In genomic region chr11:69995391-69995960, GRCm38 (mm10) we compare ENCODE assay signal across 8 mouse cellular contexts. TPM values are rescaled to one million over a fixed set of nuclear protein-coding genes. Genes with fewer than 3 reads are reported as not detected.
DNase-seq lines count a peak whose midpoint lies in the region; ATAC-seq and TF ChIP-seq lines count a peak whose summit lies in the region.

Gene Phf23 (plus strand): TSS chr11:69995777.

- H3K4me1 ChIP-seq in heart, embryonic 12.5 days (replicated peaks) = peaks cover 33% of the 10 kb centered on the region
- peaks cover 7% of the 10 kb centered on the region for H3K4me1 ChIP-seq in kidney, postnatal 0 days (replicated peaks; ENCODE audit: insufficient read depth, low read length)
- H3K4me1 ChIP-seq in liver, embryonic 11.5 days (replicated peaks; ENCODE audit: control insufficient read depth, insufficient read depth, low read length) = peaks cover 26% of the 10 kb centered on the region
- peaks cover 15% of the 10 kb centered on the region for H3K4me1 ChIP-seq in stomach, embryonic 14.5 days (ENCODE audit: control insufficient read depth, insufficient read depth, low read length)

- WGBS in heart, embryonic 12.5 days = under 1% methylated on average over 36 of the region's 36 CpGs
- WGBS in kidney, postnatal 0 days = 1% methylated on average over 36 of the region's 36 CpGs
- WGBS in liver, embryonic 11.5 days = under 1% methylated on average over 36 of the region's 36 CpGs
- WGBS in stomach, embryonic 14.5 days = 1% methylated on average over 35 of the region's 36 CpGs

- peak within 1 kb of the TSS; percentile 69 for H3K4me2 ChIP-seq in heart, embryonic 12.5 days
- peak within 1 kb of the TSS; percentile 60 for H3K4me2 ChIP-seq in kidney, postnatal 0 days (ENCODE audit: low read length)
- peak within 1 kb of the TSS; percentile 75 for H3K4me2 ChIP-seq in liver, embryonic 11.5 days
- peak within 1 kb of the TSS; percentile 46 for H3K4me2 ChIP-seq in stomach, embryonic 14.5 days (replicated peaks; ENCODE audit: low read depth, low read length)

- H3K27ac ChIP-seq in heart, embryonic 12.5 days (ENCODE audit: poor library complexity, severe bottlenecking) = peak within 1 kb of the TSS; percentile 99
- peak within 1 kb of the TSS; percentile 98 for H3K27ac ChIP-seq in kidney, postnatal 0 days
- H3K27ac ChIP-seq in liver, embryonic 11.5 days (ENCODE audit: low read depth, low read length) = peak within 1 kb of the TSS; percentile 99
- H3K27ac ChIP-seq in stomach, embryonic 14.5 days (ENCODE audit: low read length) = peak within 1 kb of the TSS; percentile 99

- no peaks in the 10 kb centered on the region for H3K9me3 ChIP-seq in heart, embryonic 12.5 days (replicated peaks)
- no peaks in the 10 kb centered on the region for H3K9me3 ChIP-seq in kidney, postnatal 0 days (replicated peaks; ENCODE audit: low read length)
- no peaks in the 10 kb centered on the region for H3K9me3 ChIP-seq in liver, embryonic 11.5 days (ENCODE audit: control insufficient read depth, low read length)
- no peaks in the 10 kb centered on the region for H3K9me3 ChIP-seq in stomach, embryonic 14.5 days (ENCODE audit: control insufficient read depth, low read depth, low read length)

- peak; percentile 99 for DNase-seq in CD4-positive helper T cell, adult 2 months (ENCODE audit: low read depth, low spot score)
- peak; percentile 98 for DNase-seq in brain, embryonic 18.5 days (ENCODE audit: low read depth, low spot score)
- peak; percentile 100 for DNase-seq in kidney, postnatal 0 days (ENCODE audit: low spot score)
- DNase-seq in liver, embryonic 11.5 days (ENCODE audit: low spot score) = peak; percentile 98
- DNase-seq in naive thymus-derived CD4-positive, alpha-beta T cell, adult 2 months (ENCODE audit: low read depth) = peak; percentile 98

- peak within 1 kb of the TSS; percentile 100 for H3K9ac ChIP-seq in heart, embryonic 12.5 days
- H3K9ac ChIP-seq in kidney, postnatal 0 days (ENCODE audit: low read depth, low read length) = peak within 1 kb of the TSS; percentile 85
- peak within 1 kb of the TSS; percentile 99 for H3K9ac ChIP-seq in liver, embryonic 11.5 days (ENCODE audit: low read depth, low read length)
- H3K9ac ChIP-seq in stomach, embryonic 14.5 days (replicated peaks; ENCODE audit: low read depth, low read length) = peak within 1 kb of the TSS; percentile 98

- peaks cover 44% of the 10 kb centered on the region for H3K36me3 ChIP-seq in heart, embryonic 12.5 days
- H3K36me3 ChIP-seq in kidney, postnatal 0 days (ENCODE audit: insufficient read depth, low read length) = peaks cover 30% of the 10 kb centered on the region
- peaks cover 25% of the 10 kb centered on the region for H3K36me3 ChIP-seq in liver, embryonic 11.5 days (ENCODE audit: control insufficient read depth, insufficient read depth, low read length)
- H3K36me3 ChIP-seq in stomach, embryonic 14.5 days (ENCODE audit: control insufficient read depth, insufficient read depth, low read length) = peaks cover 33% of the 10 kb centered on the region

- ATAC-seq in erythroid progenitor cell, adult 5-6 weeks (replicated peaks; ENCODE audit: low FRiP score, poor library complexity, severe bottlenecking) = peak; percentile 69
- ATAC-seq in heart, embryonic 12.5 days (ENCODE audit: insufficient number of reproducible peaks, low FRiP score) = peak; percentile 76
- peak; percentile 77 for ATAC-seq in kidney, postnatal 0 days (replicated peaks; ENCODE audit: low FRiP score, low read depth)
- peak; percentile 82 for ATAC-seq in liver, embryonic 11.5 days (replicated peaks; ENCODE audit: low FRiP score)
- ATAC-seq in stomach, embryonic 14.5 days (ENCODE audit: insufficient number of reproducible peaks, insufficient read depth, low FRiP score, low read depth) = peak; percentile 84

- peak within 1 kb of the TSS; percentile 99 for H3K4me3 ChIP-seq in heart, embryonic 12.5 days
- peak within 1 kb of the TSS; percentile 92 for H3K4me3 ChIP-seq in kidney, postnatal 0 days (replicated peaks; ENCODE audit: low read depth, low read length)
- H3K4me3 ChIP-seq in liver, embryonic 11.5 days (ENCODE audit: low read depth, low read length) = peak within 1 kb of the TSS; percentile 97
- peak within 1 kb of the TSS; percentile 65 for H3K4me3 ChIP-seq in stomach, embryonic 14.5 days (ENCODE audit: low read depth, low read length)

- peak; percentile 58 for TF ChIP-seq CTCF in kidney, postnatal 0 days (IDR thresholded peaks at IDR 0.05; ENCODE audit: low read depth)

- no peaks in the 10 kb centered on the region for H3K27me3 ChIP-seq in heart, embryonic 12.5 days (replicated peaks)
- H3K27me3 ChIP-seq in kidney, postnatal 0 days (ENCODE audit: insufficient read depth, low read length) = no peaks in the 10 kb centered on the region
- no peaks in the 10 kb centered on the region for H3K27me3 ChIP-seq in liver, embryonic 11.5 days (replicated peaks; ENCODE audit: control insufficient read depth, insufficient read depth, low read length)
- H3K27me3 ChIP-seq in stomach, embryonic 14.5 days (ENCODE audit: control insufficient read depth, insufficient read depth, low read length) = no peaks in the 10 kb centered on the region

RNA-seq across cellular contexts. Expression of gene Phf23, which starts in this region (rescaled TPM):
- total RNA-seq in erythroid progenitor cell, adult 5-6 weeks (2015; ENCODE audit: low replicate concordance) = 18.7 and 21.4 TPM in 2 replicates
- total RNA-seq in erythroid progenitor cell, adult 5-6 weeks (2017; ENCODE audit: low replicate concordance) = 22.2 and 25.4 TPM in 2 replicates
- 51.0 and 54.1 TPM in 2 replicates for polyA plus RNA-seq in heart, embryonic 12.5 days (2016; fragmentation: Nextera tagmentation; extraction: Ambion mirVana)
- polyA plus RNA-seq in kidney, postnatal 0 days (2015; fragmentation: Nextera tagmentation; extraction: Ambion mirVana) = 61.9 and 62.6 TPM in 2 replicates
- 33.2 and 36.6 TPM in 2 replicates for polyA plus RNA-seq in liver, embryonic 11.5 days (2014; fragmentation: Nextera tagmentation; extraction: Ambion mirVana)
- polyA plus RNA-seq in stomach, embryonic 14.5 days (2014; fragmentation: Nextera tagmentation; extraction: Ambion mirVana) = 40.2 and 47.9 TPM in 2 replicates

Comparison
In these comparisons a context has a peak if more than half of its experiments do, and no peak if none do; other contexts are left out.
1. Peak in every context shown above with its lines: DNase-seq, ATAC-seq, H3K4me3 ChIP-seq and H3K27ac ChIP-seq.